Mouse (Mus musculus): ENCODE results near the gene Kank4.

DNA sequence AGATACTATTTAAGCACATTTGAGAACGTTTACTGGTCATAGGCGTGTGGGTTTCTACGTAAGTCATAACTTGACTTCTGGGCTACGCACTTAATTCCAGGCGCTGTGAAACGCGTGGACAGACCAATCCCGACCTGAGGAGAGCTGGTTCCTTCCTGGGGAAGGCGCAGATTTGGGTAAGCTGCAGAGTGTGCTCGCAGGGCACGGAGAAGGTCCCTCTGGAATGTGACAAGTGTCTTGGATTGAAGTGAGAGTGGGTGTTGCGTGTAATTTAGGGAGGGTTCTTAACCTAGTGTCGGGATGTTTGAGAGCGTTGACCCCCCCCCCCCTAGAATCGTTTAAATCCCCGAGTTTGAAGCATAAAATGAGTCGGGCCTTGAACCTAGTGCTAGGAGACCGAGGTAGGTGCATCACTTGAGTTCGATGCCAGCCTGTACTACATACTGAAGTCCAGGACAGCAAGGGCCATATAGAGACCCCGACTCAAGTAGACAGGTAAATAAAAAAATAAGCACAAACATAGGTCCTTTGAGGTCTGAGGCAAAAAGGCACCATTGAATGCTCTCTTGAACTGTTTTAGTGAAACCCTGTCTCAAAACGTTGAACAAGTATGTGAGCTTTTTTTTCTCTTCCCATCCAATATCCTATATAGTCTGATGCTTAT, 89.9 kb downstream of the Kank4 start:
- no peak for TF ChIP-seq POLR2A (IDR thresholded peaks at IDR 0.05; ENCODE audit: insufficient read depth, low read depth, low read length)
- no peak for TF ChIP-seq CTCF (IDR thresholded peaks at IDR 0.05)
